Mouse (Mus musculus): Measurements from ENCODE around the gene Tspyl3. TPM values are rescaled to one million over a fixed set of nuclear protein-coding genes. Genes with fewer than 3 reads are reported as not detected.
A peak's percentile ranks its signal among the peaks of the same experiment; 100 is the strongest.

Gene Tspyl3
- polyA plus RNA-seq, 1 experiment from 2014 or later: 14.0 TPM

DNA sequence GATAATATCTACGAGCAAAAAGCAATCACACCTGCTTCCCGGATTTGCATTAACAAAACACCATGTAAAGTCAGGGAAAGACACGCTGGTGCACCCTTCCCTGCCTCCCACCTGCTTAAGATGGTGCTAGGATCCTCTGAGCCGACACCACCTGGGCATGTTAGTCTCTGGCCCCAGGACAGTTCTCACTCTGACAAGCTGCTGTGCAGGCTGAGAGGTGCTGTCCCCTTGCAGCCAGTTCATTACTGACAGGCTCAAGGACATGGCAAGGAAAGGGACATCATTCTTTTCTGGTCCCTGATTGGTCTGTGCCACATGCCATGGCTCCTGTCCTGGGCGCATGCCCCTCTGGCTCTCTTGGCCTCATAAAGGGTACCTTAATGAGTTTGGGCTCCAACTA, 3.3 kb upstream of the Tspyl3 start:
- Histone ChIP-seq H3K27me3 (ENCODE audit: insufficient read depth, low read length) (no peaks in the 10 kb centered on the region), H3K9me3 (ENCODE audit: low read length) (no peaks in the 10 kb centered on the region), H3K4me2 (replicated peaks; ENCODE audit: low read depth, low read length) (no peak overlapping the region), H3K4me1 (ENCODE audit: insufficient read depth, low read length) (peaks cover 13% of the 10 kb centered on the region), H3K4me3 (ENCODE audit: low read length) (no peak overlapping the region), H3K27ac (ENCODE audit: low read length) (no peak overlapping the region), H3K36me3 (ENCODE audit: insufficient read depth, low read length) (peaks cover 46% of the 10 kb centered on the region), H3K9ac (replicated peaks; ENCODE audit: low read length) (no peak overlapping the region)
- no peak for ATAC-seq (ENCODE audit: low FRiP score, low TSS enrichment)
- WGBS: 80% methylated on average over 5 of the region's 5 CpGs

DNA sequence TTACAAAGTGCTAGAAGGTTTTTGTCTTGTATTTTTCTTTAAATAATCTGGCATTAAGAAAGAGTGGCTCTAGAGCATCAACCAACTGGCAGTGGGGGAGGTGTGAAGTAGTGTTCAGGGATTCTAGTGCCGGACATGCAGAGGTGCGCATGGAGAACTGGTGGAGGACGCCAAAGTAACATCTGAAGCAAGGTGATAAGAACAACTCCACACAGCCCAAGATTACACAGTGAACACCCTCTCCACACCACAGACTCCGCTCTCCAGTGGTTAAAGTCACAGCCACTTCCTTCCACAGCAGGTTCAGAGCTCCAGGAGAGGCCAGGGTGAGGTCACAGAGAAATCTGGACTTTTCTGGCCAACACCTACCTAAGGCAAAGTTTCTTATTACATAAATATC, 2.7 kb upstream of the Tspyl3 start:
- H3K4me3 ChIP-seq (ENCODE audit: low read length): no peak overlapping the region
- ATAC-seq (ENCODE audit: low FRiP score, low TSS enrichment): no peak
- H3K36me3 ChIP-seq (ENCODE audit: insufficient read depth, low read length): peaks cover 42% of the 10 kb centered on the region
- H3K27me3 ChIP-seq (ENCODE audit: insufficient read depth, low read length): no peaks in the 10 kb centered on the region
- no peak overlapping the region for H3K4me2 ChIP-seq (replicated peaks; ENCODE audit: low read depth, low read length)
- H3K4me1 ChIP-seq (ENCODE audit: insufficient read depth, low read length): peaks cover 13% of the 10 kb centered on the region
- no peak overlapping the region for H3K27ac ChIP-seq (ENCODE audit: low read length)
- WGBS: 86% methylated on average over 4 of the region's 4 CpGs
- no peaks in the 10 kb centered on the region for H3K9me3 ChIP-seq (ENCODE audit: low read length)
- H3K9ac ChIP-seq (replicated peaks; ENCODE audit: low read length): no peak overlapping the region

GRCm38 (mm10) chr2:153225595-153225953, 333 bp upstream of the Tspyl3 start:
- Histone ChIP-seq H3K9ac (replicated peaks; ENCODE audit: low read length) (peak overlapping the region; percentile 83), H3K9me3 (ENCODE audit: low read length) (no peaks in the 10 kb centered on the region), H3K27me3 (ENCODE audit: insufficient read depth, low read length) (no peaks in the 10 kb centered on the region), H3K4me3 (ENCODE audit: low read length) (peak overlapping the region; percentile 73), H3K4me2 (replicated peaks; ENCODE audit: low read depth, low read length) (peak overlapping the region; percentile 90), H3K36me3 (ENCODE audit: insufficient read depth, low read length) (peaks cover 20% of the 10 kb centered on the region), H3K27ac (ENCODE audit: low read length) (peak overlapping the region; percentile 56), H3K4me1 (ENCODE audit: insufficient read depth, low read length) (peaks cover 13% of the 10 kb centered on the region)
- ATAC-seq (ENCODE audit: low FRiP score, low TSS enrichment): no peak
- WGBS: 7% methylated on average over 3 of the region's 3 CpGs

- WGBS: 88% methylated on average over 2 of the region's 2 CpGs
Observed at GRCm38 (mm10) chr2:153222566-153222965, 2.7 kb downstream of the Tspyl3 start.

DNA sequence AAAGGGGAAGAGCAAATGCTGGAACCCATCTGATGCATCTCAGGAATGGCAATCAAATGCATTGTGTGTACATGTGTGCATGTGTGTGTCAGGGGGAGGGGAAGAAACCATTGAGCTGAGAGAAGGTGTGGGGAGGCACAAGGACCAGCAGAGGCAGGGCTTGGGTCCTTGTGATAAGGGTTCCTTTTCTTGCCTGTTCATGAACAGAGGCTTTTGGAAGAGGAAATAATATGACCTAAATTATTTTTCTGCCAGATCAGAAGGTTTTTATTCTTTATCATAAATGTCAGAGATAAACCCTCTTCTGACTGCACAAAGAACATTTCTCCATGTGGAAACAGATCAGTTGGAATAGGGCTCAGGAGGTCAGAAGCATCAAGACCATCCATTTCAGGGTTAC, 3.1 kb downstream of the Tspyl3 start:
- H3K4me1 ChIP-seq (ENCODE audit: insufficient read depth, low read length): peaks cover 13% of the 10 kb centered on the region
- no peaks in the 10 kb centered on the region for H3K27me3 ChIP-seq (ENCODE audit: insufficient read depth, low read length)
- no peak overlapping the region for H3K4me3 ChIP-seq (ENCODE audit: low read length)
- no peak overlapping the region for H3K4me2 ChIP-seq (replicated peaks; ENCODE audit: low read depth, low read length)
- no peak overlapping the region for H3K9ac ChIP-seq (replicated peaks; ENCODE audit: low read length)
- ATAC-seq (ENCODE audit: low FRiP score, low TSS enrichment): no peak
- H3K36me3 ChIP-seq (ENCODE audit: insufficient read depth, low read length): no peaks in the 10 kb centered on the region
- no peaks in the 10 kb centered on the region for H3K9me3 ChIP-seq (ENCODE audit: low read length)
- H3K27ac ChIP-seq (ENCODE audit: low read length): no peak overlapping the region

More at GRCm38 (mm10) chr2:153222566-153222965, 2.7 kb downstream of the Tspyl3 start:
- Histone ChIP-seq H3K36me3 (ENCODE audit: insufficient read depth, low read length) (no peaks in the 10 kb centered on the region), H3K9ac (replicated peaks; ENCODE audit: low read length) (no peak overlapping the region), H3K4me2 (replicated peaks; ENCODE audit: low read depth, low read length) (no peak overlapping the region), H3K4me3 (ENCODE audit: low read length) (no peak overlapping the region), H3K4me1 (ENCODE audit: insufficient read depth, low read length) (peaks cover 13% of the 10 kb centered on the region), H3K9me3 (ENCODE audit: low read length) (no peaks in the 10 kb centered on the region), H3K27me3 (ENCODE audit: insufficient read depth, low read length) (no peaks in the 10 kb centered on the region), H3K27ac (ENCODE audit: low read length) (no peak overlapping the region)
- ATAC-seq (ENCODE audit: low FRiP score, low TSS enrichment): no peak

GRCm38 (mm10) chr2:153221620-153222019, 3.6 kb downstream of the Tspyl3 start:
- no peaks in the 10 kb centered on the region for H3K27me3 ChIP-seq (ENCODE audit: insufficient read depth, low read length)
- no peaks in the 10 kb centered on the region for H3K36me3 ChIP-seq (ENCODE audit: insufficient read depth, low read length)
- H3K4me2 ChIP-seq (replicated peaks; ENCODE audit: low read depth, low read length): no peak overlapping the region
- H3K27ac ChIP-seq (ENCODE audit: low read length): no peak overlapping the region
- H3K4me1 ChIP-seq (ENCODE audit: insufficient read depth, low read length): peaks cover 13% of the 10 kb centered on the region
- no peak for ATAC-seq (ENCODE audit: low FRiP score, low TSS enrichment)
- no peak overlapping the region for H3K9ac ChIP-seq (replicated peaks; ENCODE audit: low read length)
- H3K9me3 ChIP-seq (ENCODE audit: low read length): no peaks in the 10 kb centered on the region
- no peak overlapping the region for H3K4me3 ChIP-seq (ENCODE audit: low read length)
- WGBS: 87% methylated on average over 4 of the region's 4 CpGs

- Histone ChIP-seq H3K4me3 (ENCODE audit: low read length) (no peak overlapping the region), H3K36me3 (ENCODE audit: insufficient read depth, low read length) (no peaks in the 10 kb centered on the region), H3K9me3 (ENCODE audit: low read length) (no peaks in the 10 kb centered on the region), H3K9ac (replicated peaks; ENCODE audit: low read length) (no peak overlapping the region), H3K27ac (ENCODE audit: low read length) (no peak overlapping the region), H3K4me1 (ENCODE audit: insufficient read depth, low read length) (no peaks in the 10 kb centered on the region), H3K4me2 (replicated peaks; ENCODE audit: low read depth, low read length) (no peak overlapping the region), H3K27me3 (ENCODE audit: insufficient read depth, low read length) (no peaks in the 10 kb centered on the region)
- WGBS: 74% methylated on average over 3 of the region's 3 CpGs
- ATAC-seq (ENCODE audit: low FRiP score, low TSS enrichment): no peak
Observed at GRCm38 (mm10) chr2:153218516-153218915, 6.7 kb downstream of the Tspyl3 start.

GRCm38 (mm10) chr2:153217826-153218340, 7.4 kb downstream of the Tspyl3 start:
- Histone ChIP-seq H3K4me1 (ENCODE audit: insufficient read depth, low read length) (no peaks in the 10 kb centered on the region), H3K9ac (replicated peaks; ENCODE audit: low read length) (no peak overlapping the region), H3K9me3 (ENCODE audit: low read length) (no peaks in the 10 kb centered on the region), H3K4me3 (ENCODE audit: low read length) (no peak overlapping the region), H3K4me2 (replicated peaks; ENCODE audit: low read depth, low read length) (no peak overlapping the region), H3K27me3 (ENCODE audit: insufficient read depth, low read length) (no peaks in the 10 kb centered on the region), H3K36me3 (ENCODE audit: insufficient read depth, low read length) (no peaks in the 10 kb centered on the region), H3K27ac (ENCODE audit: low read length) (no peak overlapping the region)
- ATAC-seq (ENCODE audit: low FRiP score, low TSS enrichment): no peak
- WGBS: 89% methylated on average over 10 of the region's 10 CpGs

DNA sequence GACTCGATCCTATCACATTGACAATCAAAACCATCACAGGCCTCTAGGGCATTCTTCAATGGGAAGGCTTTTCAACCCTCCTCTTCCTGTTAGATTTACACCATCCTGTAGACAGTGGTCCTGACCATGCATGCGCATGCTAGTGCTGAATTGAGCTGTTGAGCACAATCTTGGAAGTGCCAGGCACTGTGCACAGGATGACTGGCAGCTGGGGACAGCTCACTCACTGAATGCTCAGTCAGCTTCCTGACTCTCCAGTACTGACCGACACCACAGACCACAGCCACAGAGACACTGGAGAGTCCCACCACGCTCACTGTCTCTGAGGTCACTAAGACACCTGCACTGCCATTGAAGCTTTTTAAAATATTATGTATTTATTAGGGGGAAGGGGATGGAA, 9.8 kb downstream of the Tspyl3 start:
- H3K27ac ChIP-seq (ENCODE audit: low read length): no peak overlapping the region
- H3K9me3 ChIP-seq (ENCODE audit: low read length): no peaks in the 10 kb centered on the region
- H3K4me3 ChIP-seq (ENCODE audit: low read length): no peak overlapping the region
- H3K4me2 ChIP-seq (replicated peaks; ENCODE audit: low read depth, low read length): no peak overlapping the region
- no peak for ATAC-seq (ENCODE audit: low FRiP score, low TSS enrichment)
- H3K4me1 ChIP-seq (ENCODE audit: insufficient read depth, low read length): no peaks in the 10 kb centered on the region
- no peak overlapping the region for H3K9ac ChIP-seq (replicated peaks; ENCODE audit: low read length)
- no peaks in the 10 kb centered on the region for H3K27me3 ChIP-seq (ENCODE audit: insufficient read depth, low read length)
- WGBS: 79% methylated on average over 4 of the region's 4 CpGs
- no peaks in the 10 kb centered on the region for H3K36me3 ChIP-seq (ENCODE audit: insufficient read depth, low read length)

DNA sequence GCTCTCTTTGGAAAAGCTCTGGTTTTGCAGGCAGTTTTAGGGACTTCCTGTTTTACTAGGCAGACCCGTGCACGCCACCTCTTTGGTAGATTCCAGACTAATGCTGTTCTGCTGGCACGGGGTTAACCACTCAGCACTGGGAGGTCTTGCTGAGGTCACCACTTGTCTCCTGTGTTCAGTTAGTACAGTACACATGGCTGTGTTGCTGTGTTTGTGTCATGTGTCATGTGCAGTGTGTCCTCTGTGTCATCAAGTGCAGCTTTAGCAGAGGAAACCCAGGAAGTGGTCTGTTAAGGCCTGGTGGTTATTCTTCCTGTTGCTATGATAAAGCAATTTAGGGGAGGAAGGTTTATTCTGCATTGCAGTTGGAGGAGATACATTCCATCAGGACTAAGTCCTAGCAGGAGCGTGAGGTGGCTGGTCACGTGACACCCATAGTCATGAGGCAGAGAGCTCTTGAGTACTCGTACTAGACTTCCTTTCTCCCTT, 10.4 kb downstream of the Tspyl3 start:
- Histone ChIP-seq H3K4me1 (ENCODE audit: insufficient read depth, low read length) (no peaks in the 10 kb centered on the region), H3K9me3 (ENCODE audit: low read length) (no peaks in the 10 kb centered on the region), H3K4me3 (ENCODE audit: low read length) (no peak overlapping the region), H3K27me3 (ENCODE audit: insufficient read depth, low read length) (no peaks in the 10 kb centered on the region), H3K27ac (ENCODE audit: low read length) (no peak overlapping the region), H3K4me2 (replicated peaks; ENCODE audit: low read depth, low read length) (no peak overlapping the region), H3K36me3 (ENCODE audit: insufficient read depth, low read length) (peaks cover 3% of the 10 kb centered on the region; the same call in 1 of the 2 replicates), H3K9ac (replicated peaks; ENCODE audit: low read length) (no peak overlapping the region)
- no peak for ATAC-seq (ENCODE audit: low FRiP score, low TSS enrichment)
- WGBS: 56% methylated on average over 6 of the region's 6 CpGs
